Mouse (Mus musculus): ENCODE data around the gene Eci1. TPM values are rescaled to one million over a fixed set of nuclear protein-coding genes. Genes with fewer than 3 reads are reported as not detected.
"Not testable (repeated sequence)": the region's sequence is repeated elsewhere in the genome, so short reads cannot be mapped to it uniquely, and the experiment has no call there.

Gene Eci1
- polyA plus RNA-seq, 1 experiment from 2014 or later = 54.1 TPM

DNA sequence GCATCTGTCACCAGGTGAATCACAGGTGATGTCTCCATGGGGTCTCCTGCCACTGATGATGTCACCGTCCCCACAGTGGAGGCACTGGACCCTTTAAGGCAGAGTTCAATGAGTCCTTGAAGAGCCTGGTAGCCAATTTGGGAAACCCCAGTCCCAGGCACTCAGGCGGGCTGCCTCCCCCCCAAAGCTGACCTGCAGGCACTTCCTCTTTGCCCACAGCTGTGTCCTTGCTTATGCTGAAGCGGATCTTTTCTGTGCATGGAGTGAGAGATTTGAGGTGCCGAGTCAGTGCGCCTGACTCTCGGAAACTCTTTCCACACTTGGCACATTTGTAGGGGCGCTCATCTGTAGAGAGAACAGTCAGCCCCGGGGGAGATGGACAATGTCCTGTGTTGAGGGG is 20.1 kb downstream of the Eci1 start:
- H3K27ac ChIP-seq (ENCODE audit: low read depth, low read length) = no peak overlapping the region
- DNase-seq (ENCODE audit: low spot score) (no peak), ATAC-seq (ENCODE audit: insufficient read depth, low FRiP score, low TSS enrichment) (no peak)
- H3K4me2 ChIP-seq (ENCODE audit: low read depth) = no peak overlapping the region
- no peak overlapping the region for H3K9ac ChIP-seq (ENCODE audit: low read length)
- H3K36me3 ChIP-seq (ENCODE audit: control insufficient read depth, insufficient read depth, low read length) = peaks cover 43% of the 10 kb centered on the region
- H3K9me3 ChIP-seq (ENCODE audit: control insufficient read depth, low read length) = no peaks in the 10 kb centered on the region
- H3K4me3 ChIP-seq (ENCODE audit: low read depth, low read length) = no peak overlapping the region
- WGBS = 95% methylated on average over 8 of the region's 8 CpGs
- H3K27me3 ChIP-seq (ENCODE audit: control insufficient read depth, insufficient read depth, low read length) = no peaks in the 10 kb centered on the region
- no peaks in the 10 kb centered on the region for H3K4me1 ChIP-seq (ENCODE audit: control insufficient read depth, insufficient read depth, low read length)

GRCm38 (mm10) chr17:24449507-24449906 is 23.1 kb downstream of the Eci1 start:
- Histone ChIP-seq H3K36me3 (ENCODE audit: control insufficient read depth, insufficient read depth, low read length) (peaks cover 34% of the 10 kb centered on the region), H3K27me3 (ENCODE audit: control insufficient read depth, insufficient read depth, low read length) (no peaks in the 10 kb centered on the region), H3K4me1 (ENCODE audit: control insufficient read depth, insufficient read depth, low read length) (peaks cover 7% of the 10 kb centered on the region; the same call in 1 of the 2 replicates), H3K9ac (ENCODE audit: low read length) (no peak overlapping the region), H3K4me2 (ENCODE audit: low read depth) (no peak overlapping the region), H3K4me3 (ENCODE audit: low read depth, low read length) (no peak overlapping the region), H3K27ac (ENCODE audit: low read depth, low read length) (no peak overlapping the region), H3K9me3 (ENCODE audit: control insufficient read depth, low read length) (no peaks in the 10 kb centered on the region)
- DNase-seq (ENCODE audit: low spot score) (no peak), ATAC-seq (ENCODE audit: insufficient read depth, low FRiP score, low TSS enrichment) (no peak)
- 86% methylated on average over 6 of the region's 6 CpGs for WGBS

GRCm38 (mm10) chr17:24451220-24451619 is 24.8 kb downstream of the Eci1 start:
- no peak for DNase-seq (ENCODE audit: low spot score)
- Histone ChIP-seq H3K27me3 (ENCODE audit: control insufficient read depth, insufficient read depth, low read length) (no peaks in the 10 kb centered on the region), H3K27ac (ENCODE audit: low read depth, low read length) (no peak overlapping the region), H3K4me3 (ENCODE audit: low read depth, low read length) (no peak overlapping the region), H3K4me1 (ENCODE audit: control insufficient read depth, insufficient read depth, low read length) (peaks cover 7% of the 10 kb centered on the region; the same call in 1 of the 2 replicates), H3K4me2 (ENCODE audit: low read depth) (no peak overlapping the region), H3K9ac (ENCODE audit: low read length) (no peak overlapping the region), H3K36me3 (ENCODE audit: control insufficient read depth, insufficient read depth, low read length) (peaks cover 20% of the 10 kb centered on the region), H3K9me3 (ENCODE audit: control insufficient read depth, low read length) (no peaks in the 10 kb centered on the region)
- ATAC-seq (ENCODE audit: insufficient read depth, low FRiP score, low TSS enrichment) = no peak
- WGBS = 86% methylated on average over 6 of the region's 6 CpGs

- no peaks in the 10 kb centered on the region for H3K27me3 ChIP-seq (ENCODE audit: control insufficient read depth, insufficient read depth, low read length)
- ATAC-seq (ENCODE audit: insufficient read depth, low FRiP score, low TSS enrichment) (no peak), DNase-seq (ENCODE audit: low spot score) (no peak)
- H3K36me3 ChIP-seq (ENCODE audit: control insufficient read depth, insufficient read depth, low read length) = peaks cover 10% of the 10 kb centered on the region
- H3K4me1 ChIP-seq (ENCODE audit: control insufficient read depth, insufficient read depth, low read length) = peaks cover 7% of the 10 kb centered on the region; the same call in 1 of the 2 replicates
- H3K27ac ChIP-seq (ENCODE audit: low read depth, low read length) = no peak overlapping the region
- H3K9ac ChIP-seq (ENCODE audit: low read length) = no peak overlapping the region
- H3K4me3 ChIP-seq (ENCODE audit: low read depth, low read length) = no peak overlapping the region
- WGBS = 90% methylated on average over 2 of the region's 2 CpGs
- no peaks in the 10 kb centered on the region for H3K9me3 ChIP-seq (ENCODE audit: control insufficient read depth, low read length)
- no peak overlapping the region for H3K4me2 ChIP-seq (ENCODE audit: low read depth)
These were observed 26.9 kb downstream of the Eci1 start for GRCm38 (mm10) chr17:24453372-24453771.

- 14% methylated on average over 14 of the region's 14 CpGs for WGBS
- Histone ChIP-seq H3K27ac (ENCODE audit: low read depth, low read length) (peak overlapping the region; percentile 91), H3K4me3 (ENCODE audit: low read depth, low read length) (peak overlapping the region; percentile 87), H3K9me3 (ENCODE audit: control insufficient read depth, low read length) (no peaks in the 10 kb centered on the region), H3K4me2 (ENCODE audit: low read depth) (peak overlapping the region; percentile 83), H3K36me3 (ENCODE audit: control insufficient read depth, insufficient read depth, low read length) (peaks cover 7% of the 10 kb centered on the region), H3K9ac (ENCODE audit: low read length) (peak overlapping the region; percentile 93), H3K27me3 (ENCODE audit: control insufficient read depth, insufficient read depth, low read length) (no peaks in the 10 kb centered on the region), H3K4me1 (ENCODE audit: control insufficient read depth, insufficient read depth, low read length) (peaks cover 7% of the 10 kb centered on the region; the same call in 1 of the 2 replicates)
- DNase-seq (ENCODE audit: low spot score) (no peak), ATAC-seq (ENCODE audit: insufficient read depth, low FRiP score, low TSS enrichment) (no peak)
These were observed 27.8 kb downstream of the Eci1 start for GRCm38 (mm10) chr17:24454218-24454755.

DNA sequence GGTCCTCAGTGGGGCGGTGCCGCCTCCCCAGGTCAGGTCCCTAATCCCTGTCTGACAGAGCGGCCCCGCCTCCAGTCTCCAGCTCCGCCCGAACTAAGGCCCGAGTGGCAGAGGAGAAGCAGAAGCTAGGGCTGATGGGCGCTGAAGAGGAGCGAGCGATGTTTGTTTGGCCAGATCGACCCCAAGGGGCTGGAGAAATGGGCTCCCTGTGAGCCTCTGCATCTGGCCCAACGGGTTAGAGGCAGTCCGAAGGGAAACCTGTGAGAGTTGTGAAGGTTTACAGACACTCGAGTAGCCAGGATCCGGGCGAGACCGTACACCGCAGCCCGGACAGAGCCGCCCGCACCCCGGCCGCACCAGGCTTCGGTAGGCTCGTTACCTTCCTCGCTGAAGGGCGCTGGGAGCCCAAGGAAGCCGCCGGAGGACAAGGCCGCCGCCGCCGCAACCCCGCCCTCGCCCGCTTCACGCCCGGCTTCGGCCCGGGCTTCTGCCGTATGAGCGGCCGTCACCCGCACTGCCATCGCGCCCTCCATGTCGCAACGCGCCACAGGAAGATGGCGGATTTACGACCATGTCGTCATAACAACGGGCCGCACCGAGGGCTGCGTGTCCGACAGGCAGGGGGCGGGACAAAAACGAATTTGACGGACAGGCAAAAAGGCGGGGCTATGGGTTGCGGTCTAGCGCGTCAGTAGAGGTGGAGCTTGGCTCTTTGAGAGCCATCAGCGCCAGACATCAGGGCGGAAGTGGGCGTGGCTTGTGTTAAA is 28.5 kb downstream of the Eci1 start:
- Histone ChIP-seq H3K4me1 (ENCODE audit: control insufficient read depth, insufficient read depth, low read length) (peaks cover 7% of the 10 kb centered on the region; the same call in 1 of the 2 replicates), H3K9me3 (ENCODE audit: control insufficient read depth, low read length) (no peaks in the 10 kb centered on the region), H3K36me3 (ENCODE audit: control insufficient read depth, insufficient read depth, low read length) (peaks cover 3% of the 10 kb centered on the region), H3K27ac (ENCODE audit: low read depth, low read length) (peak overlapping the region; percentile 91), H3K4me3 (ENCODE audit: low read depth, low read length) (peak overlapping the region; percentile 87), H3K27me3 (ENCODE audit: control insufficient read depth, insufficient read depth, low read length) (no peaks in the 10 kb centered on the region), H3K9ac (ENCODE audit: low read length) (peak overlapping the region; percentile 93), H3K4me2 (ENCODE audit: low read depth) (peak overlapping the region; percentile 83)
- DNase-seq (ENCODE audit: low spot score) (peak; percentile 98), ATAC-seq (ENCODE audit: insufficient read depth, low FRiP score, low TSS enrichment) (peak; percentile 96)
- under 1% methylated on average over 67 of the region's 67 CpGs for WGBS

- not testable (repeated sequence) for ATAC-seq (ENCODE audit: insufficient read depth, low FRiP score, low TSS enrichment)
These were observed 29.2 kb downstream of the Eci1 start for GRCm38 (mm10) chr17:24455523-24456206.

DNA sequence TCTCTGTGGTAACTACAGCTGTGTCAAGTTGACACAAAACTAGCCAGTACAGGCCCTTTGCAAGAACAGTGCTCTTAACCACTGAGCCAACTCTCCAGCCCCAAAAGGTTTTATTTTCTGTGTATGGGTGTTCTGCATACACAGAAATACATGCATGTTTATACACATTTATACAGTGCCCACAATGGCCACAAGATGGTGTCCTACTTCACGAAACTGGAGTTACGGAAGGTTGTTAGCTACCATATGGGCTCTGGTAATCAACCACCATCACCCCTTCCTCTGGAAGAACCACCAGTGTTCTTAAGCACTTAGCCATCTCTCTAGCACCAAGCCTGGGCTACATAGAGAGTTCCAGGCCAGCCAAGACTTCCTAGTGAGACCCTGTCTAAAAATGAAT is 35.1 kb downstream of the Eci1 start:
- no peak overlapping the region for H3K4me3 ChIP-seq (ENCODE audit: low read depth, low read length)
- H3K27me3 ChIP-seq (ENCODE audit: control insufficient read depth, insufficient read depth, low read length) = no peaks in the 10 kb centered on the region
- H3K9ac ChIP-seq (ENCODE audit: low read length) = no peak overlapping the region
- H3K36me3 ChIP-seq (ENCODE audit: control insufficient read depth, insufficient read depth, low read length) = no peaks in the 10 kb centered on the region
- H3K4me2 ChIP-seq (ENCODE audit: low read depth) = no peak overlapping the region
- 67% methylated on average over 2 of the region's 2 CpGs for WGBS
- H3K27ac ChIP-seq (ENCODE audit: low read depth, low read length) = no peak overlapping the region
- DNase-seq (ENCODE audit: low spot score) (no peak), ATAC-seq (ENCODE audit: insufficient read depth, low FRiP score, low TSS enrichment) (no peak)
- no peaks in the 10 kb centered on the region for H3K9me3 ChIP-seq (ENCODE audit: control insufficient read depth, low read length)
- no peaks in the 10 kb centered on the region for H3K4me1 ChIP-seq (ENCODE audit: control insufficient read depth, insufficient read depth, low read length)

More at GRCm38 (mm10) chr17:24455523-24456206, 29.2 kb downstream of the Eci1 start:
- not testable (repeated sequence) for H3K9ac ChIP-seq (ENCODE audit: low read length); H3K4me1 ChIP-seq (ENCODE audit: control insufficient read depth, insufficient read depth, low read length); H3K27ac ChIP-seq (ENCODE audit: low read depth, low read length); H3K36me3 ChIP-seq (ENCODE audit: control insufficient read depth, insufficient read depth, low read length); DNase-seq (ENCODE audit: low spot score); H3K27me3 ChIP-seq (ENCODE audit: control insufficient read depth, insufficient read depth, low read length); H3K9me3 ChIP-seq (ENCODE audit: control insufficient read depth, low read length); H3K4me2 ChIP-seq (ENCODE audit: low read depth)
- 54% methylated on average over 10 of the region's 10 CpGs for WGBS
- peak overlapping the region; percentile 87; the same call in 1 of the 2 replicates for H3K4me3 ChIP-seq (ENCODE audit: low read depth, low read length)

Data from neural tube, embryonic 11.5 days (tissue).